Mouse (Mus musculus): ENCODE measurements around the gene Jph4. TPM values are rescaled to one million over a fixed set of nuclear protein-coding genes. Genes with fewer than 3 reads are reported as not detected.

The Jph4 gene
- polyA plus RNA-seq, 1 experiment from 2014 or later = 0.31 TPM

DNA sequence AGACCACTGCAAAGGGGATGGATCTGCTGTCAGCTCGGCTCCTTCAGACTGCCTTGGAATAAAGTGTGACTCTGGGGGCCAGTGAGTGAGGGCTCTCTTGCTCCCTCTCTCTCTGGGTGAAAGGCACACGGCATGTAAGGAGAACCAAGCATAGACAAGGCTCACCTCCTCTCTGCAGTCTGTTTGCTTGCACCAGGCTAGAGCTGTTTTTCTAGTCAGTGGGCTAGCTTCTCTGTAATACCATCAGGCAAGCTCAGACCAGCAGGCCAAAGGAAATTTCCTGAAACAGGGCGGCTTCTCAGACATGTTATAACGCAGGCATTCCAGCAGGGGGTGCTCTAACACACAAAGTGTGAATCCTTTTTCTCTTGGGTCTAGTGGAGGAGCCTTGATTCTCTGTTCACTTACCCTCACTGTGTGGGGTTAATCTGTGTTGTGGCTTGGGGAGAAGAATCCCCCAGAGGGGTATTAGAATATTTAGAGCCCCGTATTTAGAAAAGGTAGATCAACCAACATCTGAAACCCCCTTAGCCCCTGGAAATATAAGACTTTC is 31.7 kb upstream of the Jph4 start:
- H3K4me1 ChIP-seq = peaks cover 20% of the 10 kb centered on the region
- no peak for ATAC-seq (ENCODE audit: extremely low read depth, insufficient number of reproducible peaks, low FRiP score, low TSS enrichment)
- H3K9me3 ChIP-seq = no peaks in the 10 kb centered on the region
- H3K4me3 ChIP-seq = no peak overlapping the region
- WGBS = 25% methylated on average over 5 of the region's 5 CpGs
- no peak overlapping the region for H3K27ac ChIP-seq (replicated peaks)
- no peaks in the 10 kb centered on the region; the same call in 1 of the 2 replicates for H3K27me3 ChIP-seq (replicated peaks)
- H3K9ac ChIP-seq = no peak overlapping the region
- H3K36me3 ChIP-seq = no peaks in the 10 kb centered on the region
- no peak overlapping the region for H3K4me2 ChIP-seq

DNA sequence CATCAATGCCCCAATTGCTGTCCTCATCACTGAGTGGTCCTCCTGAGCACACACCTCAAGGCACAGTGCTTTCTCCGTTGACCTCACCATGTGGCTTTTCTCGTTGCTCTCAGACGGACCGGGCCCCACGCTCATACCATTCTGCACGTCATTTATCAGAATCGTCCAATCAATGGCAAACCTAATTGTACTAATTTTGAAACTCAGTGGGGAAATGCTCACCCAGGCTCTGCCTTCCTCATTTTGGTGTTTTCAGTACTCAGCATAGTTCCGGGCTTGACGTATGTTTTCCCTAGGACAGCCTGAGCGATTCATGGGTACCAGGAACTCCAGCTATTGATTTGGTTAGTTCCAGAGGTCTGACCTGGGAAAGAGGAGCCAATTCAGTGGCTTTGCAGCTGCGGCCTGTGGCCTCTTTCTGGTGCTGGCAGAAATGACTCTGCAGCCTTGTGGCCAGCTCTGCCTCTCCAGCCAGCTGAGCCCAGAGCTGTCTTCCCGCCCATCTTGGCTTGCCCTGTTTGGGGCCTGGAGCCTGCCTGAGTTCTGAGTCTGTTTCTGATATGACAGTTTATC is 30.2 kb upstream of the Jph4 start:
- H3K9me3 ChIP-seq = no peaks in the 10 kb centered on the region
- ATAC-seq (ENCODE audit: extremely low read depth, insufficient number of reproducible peaks, low FRiP score, low TSS enrichment) = no peak
- no peaks in the 10 kb centered on the region for H3K36me3 ChIP-seq
- H3K4me3 ChIP-seq = no peak overlapping the region
- WGBS = 77% methylated on average over 12 of the region's 12 CpGs
- H3K4me1 ChIP-seq = peaks cover 28% of the 10 kb centered on the region
- no peaks in the 10 kb centered on the region; the same call in 1 of the 2 replicates for H3K27me3 ChIP-seq (replicated peaks)
- H3K4me2 ChIP-seq = no peak overlapping the region
- no peak overlapping the region; the same call in 1 of the 2 replicates for H3K9ac ChIP-seq
- H3K27ac ChIP-seq (replicated peaks) = no peak overlapping the region

DNA sequence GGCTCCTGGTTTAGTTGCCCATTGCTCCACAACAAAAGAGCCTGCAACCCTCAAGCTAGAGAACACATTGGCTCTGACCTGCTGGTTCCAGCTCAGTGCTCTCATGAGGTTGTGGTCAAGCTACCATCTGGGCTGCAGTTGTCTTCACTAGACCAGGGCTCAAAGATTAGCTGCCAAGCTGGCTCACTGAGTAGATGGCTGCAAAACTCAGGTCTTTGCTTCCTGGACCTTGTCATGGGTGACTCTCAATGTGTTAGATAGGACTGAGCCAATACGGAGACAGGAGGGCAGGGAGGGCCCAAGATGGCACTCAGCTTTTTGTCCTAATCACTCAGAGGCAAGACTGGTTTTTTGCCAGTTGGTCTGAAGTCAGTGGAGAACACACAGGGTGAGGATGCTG is 29.6 kb upstream of the Jph4 start:
- Histone ChIP-seq H3K36me3 (no peaks in the 10 kb centered on the region), H3K4me1 (peaks cover 29% of the 10 kb centered on the region), H3K27me3 (replicated peaks) (no peaks in the 10 kb centered on the region; the same call in 1 of the 2 replicates), H3K4me3 (no peak overlapping the region), H3K4me2 (no peak overlapping the region), H3K27ac (replicated peaks) (no peak overlapping the region), H3K9ac (no peak overlapping the region), H3K9me3 (no peaks in the 10 kb centered on the region)
- 77% methylated on average over 1 of the region's 1 CpGs for WGBS
- ATAC-seq (ENCODE audit: extremely low read depth, insufficient number of reproducible peaks, low FRiP score, low TSS enrichment) = no peak

DNA sequence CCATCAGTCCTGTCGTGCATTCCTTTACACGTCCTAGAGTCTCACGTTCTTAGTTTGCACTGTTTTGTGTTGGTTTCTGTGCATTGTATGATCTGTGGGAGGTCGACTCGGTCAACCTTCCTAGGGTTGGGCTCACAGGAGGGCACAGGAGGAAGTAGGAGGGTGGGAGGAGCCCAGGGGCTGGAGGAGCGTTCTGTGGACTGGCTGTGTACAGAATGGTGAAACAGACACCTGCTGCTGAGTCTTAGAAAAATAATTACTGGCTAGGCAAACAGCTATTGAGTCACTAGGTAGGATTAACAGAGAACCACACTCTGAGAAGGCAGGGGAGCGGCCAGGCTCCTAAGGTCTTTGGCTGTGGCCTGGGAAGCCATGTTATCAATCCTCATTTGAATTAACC is 22.6 kb upstream of the Jph4 start:
- no peak overlapping the region for H3K9ac ChIP-seq
- no peak overlapping the region for H3K27ac ChIP-seq (replicated peaks)
- ATAC-seq (ENCODE audit: extremely low read depth, insufficient number of reproducible peaks, low FRiP score, low TSS enrichment) = no peak; the same call in 1 of the 2 replicates
- H3K36me3 ChIP-seq = no peaks in the 10 kb centered on the region
- no peak overlapping the region for H3K4me3 ChIP-seq
- no peaks in the 10 kb centered on the region for H3K9me3 ChIP-seq
- H3K27me3 ChIP-seq (replicated peaks) = peaks cover 6% of the 10 kb centered on the region; the same call in 1 of the 2 replicates
- H3K4me2 ChIP-seq = no peak overlapping the region
- peaks cover 9% of the 10 kb centered on the region; the same call in 1 of the 2 replicates for H3K4me1 ChIP-seq
- WGBS = 52% methylated on average over 7 of the region's 7 CpGs

DNA sequence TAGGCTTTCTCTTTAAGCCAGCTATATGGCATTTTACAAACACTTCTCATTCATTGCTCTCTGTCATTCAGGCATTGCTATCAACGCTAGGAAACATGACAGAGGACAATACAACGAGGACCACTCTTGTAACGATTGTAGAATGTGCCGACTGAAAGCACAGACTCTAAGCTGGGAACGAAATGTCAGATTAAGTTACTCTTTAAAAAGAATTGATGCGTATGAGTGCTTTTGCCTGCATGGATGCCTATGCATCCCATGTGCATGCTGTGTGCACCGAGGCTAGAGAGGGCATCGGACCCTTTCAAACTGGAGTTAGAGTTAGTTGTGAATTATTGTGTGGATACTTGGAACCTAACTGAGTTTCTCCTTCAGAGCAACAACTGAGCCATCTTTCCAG is 18.9 kb upstream of the Jph4 start:
- WGBS = 56% methylated on average over 8 of the region's 8 CpGs
- H3K9me3 ChIP-seq = no peaks in the 10 kb centered on the region
- H3K27ac ChIP-seq (replicated peaks) = no peak overlapping the region
- peaks cover 6% of the 10 kb centered on the region; the same call in 1 of the 2 replicates for H3K27me3 ChIP-seq (replicated peaks)
- no peaks in the 10 kb centered on the region for H3K4me1 ChIP-seq
- no peak overlapping the region for H3K4me2 ChIP-seq
- no peak overlapping the region for H3K4me3 ChIP-seq
- no peaks in the 10 kb centered on the region for H3K36me3 ChIP-seq
- no peak overlapping the region for H3K9ac ChIP-seq
- no peak for ATAC-seq (ENCODE audit: extremely low read depth, insufficient number of reproducible peaks, low FRiP score, low TSS enrichment)

DNA sequence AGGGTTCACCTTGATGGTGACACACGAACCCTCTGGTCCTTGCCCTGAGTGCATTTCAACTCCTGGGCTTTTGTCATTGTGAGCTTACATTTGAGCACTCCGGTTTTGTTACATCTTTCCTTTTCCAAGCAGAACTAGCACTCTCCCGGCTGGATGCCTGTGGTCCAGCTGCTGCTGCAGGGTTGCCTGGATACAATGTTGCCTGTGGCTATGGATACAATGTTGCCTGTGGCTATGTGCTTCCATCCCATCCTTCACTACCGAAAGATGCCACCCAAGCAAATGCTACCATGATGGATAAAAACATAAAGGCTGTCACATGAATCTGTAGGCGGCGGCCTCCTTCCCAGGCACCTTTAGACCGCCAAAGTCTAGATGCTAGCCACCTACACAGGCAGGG is 9.8 kb upstream of the Jph4 start:
- Histone ChIP-seq H3K4me3 (no peak overlapping the region), H3K9ac (no peak overlapping the region), H3K36me3 (no peaks in the 10 kb centered on the region), H3K4me1 (peaks cover 13% of the 10 kb centered on the region), H3K27ac (replicated peaks) (no peak overlapping the region), H3K27me3 (replicated peaks) (peaks cover 10% of the 10 kb centered on the region; the same call in 1 of the 2 replicates), H3K9me3 (no peaks in the 10 kb centered on the region), H3K4me2 (no peak overlapping the region)
- ATAC-seq (ENCODE audit: extremely low read depth, insufficient number of reproducible peaks, low FRiP score, low TSS enrichment) = no peak
- WGBS = 82% methylated on average over 7 of the region's 7 CpGs

DNA sequence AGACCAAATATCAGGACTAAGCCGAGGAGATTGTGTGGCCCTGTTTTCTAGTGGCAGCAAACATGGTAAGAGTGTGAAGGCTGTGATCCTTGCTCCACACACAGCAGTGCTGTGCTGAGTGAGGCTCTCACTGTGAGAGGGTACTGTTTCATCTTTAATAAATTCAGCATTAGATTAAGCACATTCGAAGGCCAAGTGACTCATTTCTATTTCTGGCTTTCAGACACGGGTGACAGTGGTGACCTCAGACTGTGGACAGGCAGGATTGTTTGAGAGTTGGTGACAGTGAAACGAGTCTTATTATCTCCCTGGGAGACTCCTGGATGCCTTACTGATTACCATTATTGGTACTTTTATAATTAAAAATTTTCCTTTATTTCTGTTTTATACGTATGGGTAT is 9.0 kb upstream of the Jph4 start:
- Histone ChIP-seq H3K36me3 (no peaks in the 10 kb centered on the region), H3K4me3 (no peak overlapping the region), H3K9me3 (no peaks in the 10 kb centered on the region), H3K4me1 (peaks cover 13% of the 10 kb centered on the region), H3K27ac (replicated peaks) (no peak overlapping the region), H3K4me2 (no peak overlapping the region), H3K27me3 (replicated peaks) (peaks cover 10% of the 10 kb centered on the region; the same call in 1 of the 2 replicates), H3K9ac (no peak overlapping the region)
- no peak; the same call in 1 of the 2 replicates for ATAC-seq (ENCODE audit: extremely low read depth, insufficient number of reproducible peaks, low FRiP score, low TSS enrichment)
- 51% methylated on average over 5 of the region's 5 CpGs for WGBS

DNA sequence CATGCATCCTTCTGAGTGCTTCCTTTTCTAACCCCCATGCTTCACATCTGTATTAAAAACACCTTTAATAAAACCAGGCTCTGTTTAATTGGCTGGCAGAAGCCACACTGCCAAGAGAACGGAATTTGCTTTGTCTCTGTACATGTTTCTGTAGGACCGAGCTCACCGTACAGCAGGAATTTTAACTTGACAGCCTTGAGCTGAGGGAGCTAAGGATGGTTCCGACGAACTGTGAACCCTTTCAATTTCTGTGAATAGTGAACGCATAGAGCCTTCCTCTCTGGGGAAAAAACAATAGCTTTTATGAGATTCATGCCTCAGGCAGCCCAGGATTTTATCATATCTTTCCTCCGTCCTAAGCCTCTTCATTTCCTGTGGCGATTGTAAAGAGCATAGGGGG is 5.6 kb upstream of the Jph4 start:
- peaks cover 24% of the 10 kb centered on the region for H3K27me3 ChIP-seq (replicated peaks)
- peaks cover 13% of the 10 kb centered on the region for H3K4me1 ChIP-seq
- ATAC-seq (ENCODE audit: extremely low read depth, insufficient number of reproducible peaks, low FRiP score, low TSS enrichment) = no peak
- peak overlapping the region; percentile 65 for H3K4me2 ChIP-seq
- peak overlapping the region; percentile 33 for H3K4me3 ChIP-seq
- no peaks in the 10 kb centered on the region for H3K9me3 ChIP-seq
- H3K9ac ChIP-seq = peak overlapping the region; percentile 61
- WGBS = 35% methylated on average over 8 of the region's 8 CpGs
- H3K27ac ChIP-seq (replicated peaks) = peak overlapping the region; percentile 49; the same call in 1 of the 2 replicates
- no peaks in the 10 kb centered on the region for H3K36me3 ChIP-seq

DNA sequence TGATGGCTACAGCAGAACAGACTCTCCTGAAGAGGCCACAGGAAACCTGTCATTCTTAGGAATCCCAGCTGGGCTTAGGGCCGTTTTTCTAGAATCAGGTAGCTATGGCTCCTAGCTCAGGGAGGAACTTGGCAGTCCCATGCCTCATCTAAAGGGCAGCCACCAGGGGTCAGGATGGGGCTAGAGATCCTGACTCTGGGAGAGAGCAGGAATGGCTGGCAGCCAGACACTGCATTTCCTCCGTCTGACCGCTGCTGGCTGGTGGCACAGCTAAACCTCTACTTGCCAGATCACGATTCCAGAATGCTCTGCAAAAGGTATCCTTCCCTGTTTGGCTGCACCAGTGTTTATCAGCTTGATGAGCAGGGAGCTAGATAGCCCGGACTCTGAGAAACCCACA is 5.2 kb upstream of the Jph4 start:
- Histone ChIP-seq H3K4me3 (peak overlapping the region; percentile 33), H3K4me1 (peaks cover 13% of the 10 kb centered on the region), H3K27me3 (replicated peaks) (peaks cover 28% of the 10 kb centered on the region), H3K4me2 (peak overlapping the region; percentile 65), H3K9ac (peak overlapping the region; percentile 61), H3K9me3 (no peaks in the 10 kb centered on the region), H3K36me3 (no peaks in the 10 kb centered on the region), H3K27ac (replicated peaks) (peak overlapping the region; percentile 49; the same call in 1 of the 2 replicates)
- no peak; the same call in 1 of the 2 replicates for ATAC-seq (ENCODE audit: extremely low read depth, insufficient number of reproducible peaks, low FRiP score, low TSS enrichment)
- WGBS = 3% methylated on average over 5 of the region's 5 CpGs

DNA sequence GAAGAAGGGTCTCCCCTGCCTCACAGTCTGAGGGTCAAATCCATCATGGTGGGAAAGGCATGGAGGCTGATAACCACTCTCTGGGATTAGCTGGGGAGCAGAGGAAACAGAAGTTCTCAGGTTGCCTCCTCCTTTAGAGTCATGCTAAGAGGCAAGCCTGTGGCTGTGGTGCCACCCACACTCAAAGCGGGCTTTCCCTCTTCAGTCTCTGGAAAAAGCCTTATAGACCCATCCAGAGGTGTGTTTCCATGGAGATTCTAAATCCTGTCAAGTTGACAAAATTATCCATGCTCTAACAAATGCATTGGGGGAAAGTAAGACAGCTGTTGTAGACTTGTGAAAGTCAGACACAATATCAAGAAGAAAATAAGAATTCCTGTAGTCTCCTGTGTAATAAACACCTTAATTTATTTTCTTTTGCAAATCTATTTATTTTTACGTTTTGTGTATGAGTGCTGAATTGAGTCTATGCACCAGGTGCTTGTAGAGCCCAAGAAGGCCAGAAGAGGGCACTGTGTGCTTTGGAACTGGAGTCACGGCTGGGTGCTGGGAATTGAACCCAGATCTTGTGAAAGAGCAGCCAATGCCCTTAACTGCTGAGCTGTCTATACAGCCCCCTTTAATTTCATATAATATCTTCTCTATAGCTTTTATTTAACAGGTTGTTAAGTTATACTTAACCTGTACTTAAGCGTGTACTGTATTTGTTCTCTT is 2.8 kb upstream of the Jph4 start:
- H3K9ac ChIP-seq = no peak overlapping the region
- peaks cover 35% of the 10 kb centered on the region for H3K4me1 ChIP-seq
- H3K27ac ChIP-seq (replicated peaks) = no peak overlapping the region
- no peaks in the 10 kb centered on the region for H3K9me3 ChIP-seq
- H3K36me3 ChIP-seq = no peaks in the 10 kb centered on the region
- WGBS = 68% methylated on average over 4 of the region's 4 CpGs
- H3K4me3 ChIP-seq = no peak overlapping the region
- H3K4me2 ChIP-seq = no peak overlapping the region
- H3K27me3 ChIP-seq (replicated peaks) = peaks cover 51% of the 10 kb centered on the region
- ATAC-seq (ENCODE audit: extremely low read depth, insufficient number of reproducible peaks, low FRiP score, low TSS enrichment) = no peak

DNA sequence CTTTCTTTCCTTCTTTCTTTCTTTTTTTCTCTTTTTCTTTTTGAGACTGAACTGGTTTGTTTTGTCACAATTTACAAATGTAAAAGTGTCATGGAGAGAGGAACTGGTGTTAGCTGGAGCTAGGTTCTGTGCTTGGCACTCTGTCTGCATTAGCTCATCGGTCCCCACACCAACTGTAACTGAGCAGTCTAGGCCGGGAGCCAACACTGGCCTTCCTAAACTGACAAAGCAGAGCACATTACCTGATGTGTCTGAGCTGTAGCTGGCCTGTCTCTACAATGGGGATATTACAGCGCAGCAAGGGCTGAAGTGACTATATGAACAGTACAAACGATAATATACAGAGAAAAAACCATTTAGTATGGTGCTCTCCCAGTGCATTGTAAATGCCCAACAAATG is 2.1 kb upstream of the Jph4 start:
- Histone ChIP-seq H3K4me3 (no peak overlapping the region), H3K4me1 (peaks cover 42% of the 10 kb centered on the region), H3K27me3 (replicated peaks) (peaks cover 52% of the 10 kb centered on the region), H3K36me3 (no peaks in the 10 kb centered on the region), H3K9ac (no peak overlapping the region), H3K27ac (replicated peaks) (no peak overlapping the region), H3K9me3 (no peaks in the 10 kb centered on the region), H3K4me2 (no peak overlapping the region)
- ATAC-seq (ENCODE audit: extremely low read depth, insufficient number of reproducible peaks, low FRiP score, low TSS enrichment) = no peak
- WGBS = 69% methylated on average over 4 of the region's 4 CpGs

All from heart, embryonic 13.5 days (tissue).